Mouse (Mus musculus) forebrain, embryonic 13.5 days (tissue): ENCODE measurements around the gene Creb3l4. TPM values are rescaled to one million over a fixed set of nuclear protein-coding genes. Genes with fewer than 3 reads are reported as not detected.
A peak's percentile ranks its signal among the peaks of the same experiment; 100 is the strongest.
"Not testable (repeated sequence)": the region's sequence is repeated elsewhere in the genome, so short reads cannot be mapped to it uniquely, and the experiment has no call there.

Experiments
- ATAC-seq: fragments of 200-750 bp; cut with Nextera tagmentation; 2 replicates; pipeline ENCODE4 v1.8.0; 2017
- H3K27ac ChIP-seq: fragments of 300-500 bp; sonication (generic); 2 replicates; pipeline ENCODE4 v1.5.1; 2015; ENCODE audit warnings: inconsistent platforms, mild to moderate bottlenecking, moderate library complexity
- H3K27me3 ChIP-seq: fragments of 300-500 bp; sonication (generic); 2 replicates; pipeline ENCODE4 v1.6.1; 2015; ENCODE audit warnings: mild to moderate bottlenecking, inconsistent platforms
- H3K36me3 ChIP-seq: fragments of 300-500 bp; sonication (generic); 2 replicates; pipeline ENCODE4 v1.6.1; 2015; ENCODE audit warnings: mild to moderate bottlenecking, inconsistent platforms; ENCODE audit not compliant: poor library complexity, severe bottlenecking
- H3K4me1 ChIP-seq: fragments of 300-500 bp; sonication (generic); 2 replicates; pipeline ENCODE4 v1.6.1; 2015; ENCODE audit warnings: inconsistent platforms
- H3K4me2 ChIP-seq: fragments of 300-500 bp; sonication (generic); 2 replicates; pipeline ENCODE4 v1.6.1; 2015; ENCODE audit warnings: inconsistent platforms, mild to moderate bottlenecking, moderate library complexity
- H3K4me3 ChIP-seq: fragments of 300-500 bp; sonication (generic); 2 replicates; pipeline ENCODE4 v1.5.1; 2015; ENCODE audit warnings: mild to moderate bottlenecking, inconsistent platforms
- H3K9ac ChIP-seq: fragments of 300-500 bp; sonication (generic); 2 replicates; pipeline ENCODE4 v1.6.1; 2015; ENCODE audit warnings: mild to moderate bottlenecking, inconsistent platforms
- H3K9me3 ChIP-seq: fragments of 300-500 bp; sonication (generic); replicated peaks from 2 replicates; pipeline ENCODE4 v1.6.1; 2016; ENCODE audit warnings: inconsistent platforms
- WGBS: fragments of 180-500 bp; shearing (Covaris S2); methylation state at CpG from one replicate; pipeline ENCODE4 v1.1.7; 2015; 5-methylcytosine and 5-hydroxymethylcytosine counted together
- polyA plus RNA-seq: library from polyadenylated mRNA; unstranded; fragments of >200 nt; fragmentation: Nextera tagmentation; extraction: Ambion mirVana; gene quantifications from 2 replicates; pipeline ENCODE4 v1.2.1, GENCODE M21; 2015

Creb3l4 gene
- 5.2 and 5.8 TPM in 2 replicates for polyA plus RNA-seq

GRCm38 (mm10) chr3:90242984-90243775 lies at the start of gene Creb3l4:
Creb3l4 (minus strand) TSS chr3:90243512.
- Histone ChIP-seq H3K4me2 (peak within 1 kb of the TSS; percentile 65), H3K27ac (peak within 1 kb of the TSS; percentile 65), H3K4me3 (peak within 1 kb of the TSS; percentile 33), H3K9me3 (no peaks in the 10 kb centered on the region), H3K4me1 (peaks cover 20% of the 10 kb centered on the region), H3K9ac (peak within 1 kb of the TSS; percentile 55), H3K36me3 (no peaks in the 10 kb centered on the region), H3K27me3 (no peaks in the 10 kb centered on the region)
- 3% methylated on average over 19 of the region's 19 CpGs for WGBS
- peak; percentile 77 for ATAC-seq

DNA sequence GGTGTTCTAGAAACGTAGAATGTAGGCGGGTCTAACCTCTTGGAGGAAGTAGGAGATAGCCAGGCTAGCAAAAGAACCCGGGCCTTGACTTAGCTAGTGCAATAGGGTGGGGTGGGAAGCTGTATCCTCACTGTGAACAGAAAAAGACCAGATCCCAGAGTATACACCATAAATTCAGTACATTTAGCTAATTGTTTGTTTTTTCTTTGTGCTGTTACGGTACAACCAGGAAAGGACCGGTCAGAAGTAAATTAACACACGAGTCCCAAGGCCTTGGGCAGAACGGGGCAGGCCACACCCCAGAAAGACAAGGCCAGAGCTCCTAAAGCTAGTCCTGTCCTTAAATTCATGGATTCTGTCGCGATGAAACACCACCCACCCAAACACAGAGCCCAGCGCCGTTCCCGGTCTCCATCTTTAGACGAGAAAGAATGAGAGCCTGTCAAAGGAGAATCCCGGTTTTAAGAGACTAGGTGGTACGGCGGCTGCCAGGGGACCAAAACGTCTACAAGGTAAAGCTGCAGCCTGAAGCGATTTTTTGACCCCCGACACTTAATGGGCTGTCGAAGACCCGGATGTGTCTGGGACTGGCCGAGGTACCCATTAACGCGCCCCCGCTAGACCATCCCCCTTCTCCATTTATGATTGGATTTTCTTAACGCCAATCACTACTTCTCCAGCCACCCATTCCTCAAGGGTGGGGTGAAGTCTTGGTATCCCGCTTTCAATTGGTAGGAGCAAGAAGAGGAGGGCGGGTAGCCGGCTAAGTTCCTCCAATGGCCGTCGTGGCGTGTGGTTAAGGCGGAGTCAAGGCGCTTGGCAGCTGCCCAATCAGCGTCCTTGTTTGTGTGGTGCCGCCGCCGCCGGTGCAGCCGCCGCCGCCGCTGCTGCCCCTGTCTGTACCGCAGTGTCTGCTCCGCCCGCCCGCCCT lies 49.3 kb upstream of the Creb3l4 start, which contains the start of gene Gatad2b:
Gatad2b (plus strand) TSS at position 834 of the 931 bp plus-strand sequence.
- Histone ChIP-seq H3K27ac (peak within 1 kb of the TSS; percentile 98), H3K27me3 (no peaks in the 10 kb centered on the region), H3K36me3 (peaks cover 3% of the 10 kb centered on the region; the same call in 1 of the 2 replicates), H3K9ac (peak within 1 kb of the TSS; percentile 95), H3K9me3 (no peaks in the 10 kb centered on the region), H3K4me1 (peaks cover 32% of the 10 kb centered on the region), H3K4me3 (peak within 1 kb of the TSS; percentile 95), H3K4me2 (peak within 1 kb of the TSS; percentile 96)
- peak; percentile 99 for ATAC-seq
- WGBS: under 1% methylated on average over 40 of the region's 47 CpGs

GRCm38 (mm10) chr3:90291982-90292344 lies 48.7 kb upstream of the Creb3l4 start:
- Histone ChIP-seq H3K4me3 (peak overlapping the region; percentile 95), H3K9ac (peak overlapping the region; percentile 80), H3K9me3 (no peaks in the 10 kb centered on the region), H3K4me2 (peak overlapping the region; percentile 70), H3K4me1 (peaks cover 30% of the 10 kb centered on the region), H3K36me3 (peaks cover 3% of the 10 kb centered on the region; the same call in 1 of the 2 replicates), H3K27ac (peak overlapping the region; percentile 91), H3K27me3 (no peaks in the 10 kb centered on the region)
- ATAC-seq: no peak
- 43% methylated on average over 2 of the region's 2 CpGs for WGBS

DNA sequence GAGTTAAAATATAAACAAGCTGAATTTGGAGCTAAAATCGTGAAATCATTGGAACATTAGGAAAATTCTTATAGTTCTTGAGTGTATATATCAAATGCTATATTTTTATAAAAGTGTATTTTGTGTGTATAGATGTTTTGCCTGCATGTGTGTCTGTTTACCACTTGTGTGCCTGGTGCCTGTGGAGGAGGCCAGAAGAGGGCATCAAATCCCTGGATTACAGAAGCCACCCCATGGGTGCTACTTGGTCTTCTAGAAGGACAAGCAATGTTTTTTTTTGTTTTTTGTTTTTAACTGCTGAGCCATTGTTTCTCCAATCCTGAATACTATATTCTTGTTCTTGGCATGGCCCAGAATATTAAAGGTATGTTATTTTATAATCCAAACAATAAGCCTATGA lies 47.3 kb upstream of the Creb3l4 start:
- no peak overlapping the region for H3K4me3 ChIP-seq
- H3K4me2 ChIP-seq: no peak overlapping the region
- no peaks in the 10 kb centered on the region for H3K27me3 ChIP-seq
- ATAC-seq: no peak
- no peaks in the 10 kb centered on the region for H3K9me3 ChIP-seq
- H3K9ac ChIP-seq: no peak overlapping the region
- peaks cover 24% of the 10 kb centered on the region for H3K4me1 ChIP-seq
- peaks cover 3% of the 10 kb centered on the region; the same call in 1 of the 2 replicates for H3K36me3 ChIP-seq
- 87% methylated on average over 1 of the region's 1 CpGs for WGBS
- H3K27ac ChIP-seq: no peak overlapping the region

GRCm38 (mm10) chr3:90289403-90289802 lies 46.1 kb upstream of the Creb3l4 start:
- WGBS: 73% methylated on average over 3 of the region's 3 CpGs
- H3K4me1 ChIP-seq: peaks cover 12% of the 10 kb centered on the region
- H3K36me3 ChIP-seq, H3K4me2 ChIP-seq, H3K4me3 ChIP-seq, ATAC-seq, H3K27ac ChIP-seq, H3K27me3 ChIP-seq, H3K9ac ChIP-seq, H3K9me3 ChIP-seq: not testable (repeated sequence)

GRCm38 (mm10) chr3:90284150-90284549 lies 40.8 kb upstream of the Creb3l4 start:
- WGBS: 100% methylated on average over 2 of the region's 2 CpGs

DNA sequence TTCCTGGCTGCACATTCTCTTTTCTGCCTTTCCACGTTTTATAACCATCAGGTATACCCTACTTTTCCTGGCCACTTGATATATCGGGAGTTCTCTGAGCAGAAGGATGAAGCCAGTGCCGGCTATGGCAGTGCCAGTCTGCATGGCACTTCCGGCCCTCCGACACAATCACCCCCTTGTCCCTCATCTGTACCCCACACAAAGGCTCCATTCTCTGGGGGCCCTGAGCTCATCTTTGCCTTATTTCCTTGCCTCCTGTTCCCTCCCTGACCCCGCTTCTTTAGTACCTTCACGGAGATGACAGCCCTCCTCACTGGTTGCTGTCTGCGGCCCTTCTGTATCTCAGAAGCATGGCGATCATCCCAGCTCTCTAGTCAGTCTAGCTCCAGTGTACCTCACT lies 37.4 kb upstream of the Creb3l4 start:
- 92% methylated on average over 9 of the region's 9 CpGs for WGBS
- no peak overlapping the region for H3K27ac ChIP-seq
- no peak overlapping the region for H3K4me3 ChIP-seq
- ATAC-seq: no peak
- H3K9me3 ChIP-seq: no peaks in the 10 kb centered on the region
- H3K4me1 ChIP-seq: no peaks in the 10 kb centered on the region
- H3K36me3 ChIP-seq: peaks cover 51% of the 10 kb centered on the region
- H3K4me2 ChIP-seq: no peak overlapping the region
- H3K27me3 ChIP-seq: no peaks in the 10 kb centered on the region
- no peak overlapping the region for H3K9ac ChIP-seq

More at GRCm38 (mm10) chr3:90284150-90284549, 40.8 kb upstream of the Creb3l4 start:
- ATAC-seq: no peak
- no peak overlapping the region for H3K27ac ChIP-seq
- peaks cover 18% of the 10 kb centered on the region for H3K36me3 ChIP-seq
- H3K4me1 ChIP-seq: no peaks in the 10 kb centered on the region
- no peak overlapping the region for H3K4me3 ChIP-seq
- no peak overlapping the region for H3K9ac ChIP-seq
- H3K9me3 ChIP-seq: no peaks in the 10 kb centered on the region
- H3K4me2 ChIP-seq: no peak overlapping the region
- no peaks in the 10 kb centered on the region for H3K27me3 ChIP-seq

GRCm38 (mm10) chr3:90279743-90280142 lies 36.4 kb upstream of the Creb3l4 start:
- 93% methylated on average over 7 of the region's 7 CpGs for WGBS
- H3K9ac ChIP-seq: no peak overlapping the region
- no peak for ATAC-seq
- no peak overlapping the region for H3K4me2 ChIP-seq
- no peaks in the 10 kb centered on the region for H3K4me1 ChIP-seq
- H3K4me3 ChIP-seq: no peak overlapping the region
- H3K9me3 ChIP-seq: no peaks in the 10 kb centered on the region
- H3K36me3 ChIP-seq: peaks cover 59% of the 10 kb centered on the region
- no peaks in the 10 kb centered on the region for H3K27me3 ChIP-seq
- no peak overlapping the region for H3K27ac ChIP-seq

GRCm38 (mm10) chr3:90279216-90279615 lies 35.9 kb upstream of the Creb3l4 start:
- no peak for ATAC-seq
- WGBS: 91% methylated on average over 9 of the region's 9 CpGs
- no peaks in the 10 kb centered on the region for H3K27me3 ChIP-seq
- no peak overlapping the region for H3K9ac ChIP-seq
- peaks cover 61% of the 10 kb centered on the region for H3K36me3 ChIP-seq
- no peaks in the 10 kb centered on the region for H3K4me1 ChIP-seq
- no peak overlapping the region for H3K27ac ChIP-seq
- no peak overlapping the region for H3K4me3 ChIP-seq
- H3K4me2 ChIP-seq: no peak overlapping the region
- no peaks in the 10 kb centered on the region for H3K9me3 ChIP-seq

DNA sequence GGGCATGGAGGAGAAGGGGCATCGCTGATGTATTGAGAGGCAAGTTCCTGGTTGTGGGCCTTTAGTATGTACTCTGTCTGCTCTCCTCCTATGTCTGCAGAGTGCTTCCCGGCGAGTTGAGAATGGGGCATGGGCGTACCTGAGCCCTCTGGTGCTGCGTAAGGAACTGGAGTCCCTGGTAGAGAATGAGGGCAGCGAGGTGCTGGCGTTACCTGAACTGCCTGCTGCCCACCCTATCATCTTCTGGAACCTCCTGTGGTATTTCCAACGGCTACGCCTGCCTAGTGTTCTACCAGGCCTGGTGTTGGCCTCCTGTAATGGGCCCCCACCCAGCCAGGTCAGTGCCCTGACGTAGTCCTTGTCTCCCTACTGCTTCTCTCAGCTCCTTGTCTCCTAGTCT lies 34.9 kb upstream of the Creb3l4 start:
- Histone ChIP-seq H3K4me1 (no peaks in the 10 kb centered on the region), H3K9me3 (no peaks in the 10 kb centered on the region), H3K36me3 (peaks cover 69% of the 10 kb centered on the region), H3K27me3 (no peaks in the 10 kb centered on the region), H3K4me2 (no peak overlapping the region), H3K9ac (no peak overlapping the region), H3K4me3 (no peak overlapping the region), H3K27ac (no peak overlapping the region)
- 97% methylated on average over 10 of the region's 10 CpGs for WGBS
- no peak for ATAC-seq

- Histone ChIP-seq H3K4me3 (no peak overlapping the region), H3K27me3 (no peaks in the 10 kb centered on the region), H3K4me1 (no peaks in the 10 kb centered on the region), H3K27ac (no peak overlapping the region), H3K9ac (no peak overlapping the region), H3K36me3 (peaks cover 72% of the 10 kb centered on the region), H3K4me2 (no peak overlapping the region), H3K9me3 (no peaks in the 10 kb centered on the region)
- no peak for ATAC-seq
- 93% methylated on average over 9 of the region's 9 CpGs for WGBS
Observed at GRCm38 (mm10) chr3:90277793-90278192, 34.5 kb upstream of the Creb3l4 start.

GRCm38 (mm10) chr3:90276858-90277257 lies 33.5 kb upstream of the Creb3l4 start:
- 40% methylated on average over 15 of the region's 16 CpGs for WGBS
- Histone ChIP-seq H3K9ac (no peak overlapping the region), H3K4me1 (no peaks in the 10 kb centered on the region), H3K4me3 (no peak overlapping the region), H3K27me3 (no peaks in the 10 kb centered on the region), H3K36me3 (peaks cover 79% of the 10 kb centered on the region), H3K4me2 (no peak overlapping the region), H3K27ac (no peak overlapping the region), H3K9me3 (no peaks in the 10 kb centered on the region)
- no peak for ATAC-seq
